Mouse (Mus musculus): Measurements from ENCODE around the gene Sstr5. TPM values are rescaled to one million over a fixed set of nuclear protein-coding genes. Genes with fewer than 3 reads are reported as not detected.

Sstr5 gene
- total RNA-seq (2014; fragmentation: Nextera tagmentation) (not detected in 2 replicates), total RNA-seq (2017) (not detected in 2 replicates)

- ATAC-seq (replicated peaks; ENCODE audit: low FRiP score, low TSS enrichment, poor library complexity, severe bottlenecking), result no peak
These were observed at the start of gene Sstr5 for GRCm38 (mm10) chr17:25497013-25497412. Gene Sstr5, minus strand, starts transcription at chr17:25497288.

- ATAC-seq (replicated peaks; ENCODE audit: low FRiP score, low TSS enrichment, poor library complexity, severe bottlenecking), result no peak
These were observed 44.7 kb upstream of the Sstr5 start for GRCm38 (mm10) chr17:25541768-25542167.

GRCm38 (mm10) chr17:25540731-25541130 lies 43.6 kb upstream of the Sstr5 start:
- ATAC-seq (replicated peaks; ENCODE audit: low FRiP score, low TSS enrichment, poor library complexity, severe bottlenecking), result no peak

- ATAC-seq (replicated peaks; ENCODE audit: low FRiP score, low TSS enrichment, poor library complexity, severe bottlenecking), result no peak
These were observed 42.1 kb upstream of the Sstr5 start for GRCm38 (mm10) chr17:25538945-25539875.

GRCm38 (mm10) chr17:25530357-25531022 lies 33.4 kb upstream of the Sstr5 start:
- no peak for ATAC-seq (replicated peaks; ENCODE audit: low FRiP score, low TSS enrichment, poor library complexity, severe bottlenecking)

- ATAC-seq (replicated peaks; ENCODE audit: low FRiP score, low TSS enrichment, poor library complexity, severe bottlenecking), result no peak
These were observed 25.0 kb upstream of the Sstr5 start for GRCm38 (mm10) chr17:25522080-25522479.

GRCm38 (mm10) chr17:25520492-25520891 lies 23.4 kb upstream of the Sstr5 start:
- ATAC-seq (replicated peaks; ENCODE audit: low FRiP score, low TSS enrichment, poor library complexity, severe bottlenecking), result no peak

GRCm38 (mm10) chr17:25519511-25519910 lies 22.4 kb upstream of the Sstr5 start:
- ATAC-seq (replicated peaks; ENCODE audit: low FRiP score, low TSS enrichment, poor library complexity, severe bottlenecking), result no peak

GRCm38 (mm10) chr17:25518144-25518543 lies 21.1 kb upstream of the Sstr5 start:
- no peak for ATAC-seq (replicated peaks; ENCODE audit: low FRiP score, low TSS enrichment, poor library complexity, severe bottlenecking)

- ATAC-seq (replicated peaks; ENCODE audit: low FRiP score, low TSS enrichment, poor library complexity, severe bottlenecking), result no peak
These were observed 19.2 kb upstream of the Sstr5 start for GRCm38 (mm10) chr17:25516315-25516714.

GRCm38 (mm10) chr17:25514055-25514454 lies 17.0 kb upstream of the Sstr5 start:
- no peak for ATAC-seq (replicated peaks; ENCODE audit: low FRiP score, low TSS enrichment, poor library complexity, severe bottlenecking)

GRCm38 (mm10) chr17:25511876-25512275 lies 14.8 kb upstream of the Sstr5 start:
- ATAC-seq (replicated peaks; ENCODE audit: low FRiP score, low TSS enrichment, poor library complexity, severe bottlenecking), result no peak

- ATAC-seq (replicated peaks; ENCODE audit: low FRiP score, low TSS enrichment, poor library complexity, severe bottlenecking), result no peak
These were observed 13.2 kb upstream of the Sstr5 start for GRCm38 (mm10) chr17:25510074-25510830.

GRCm38 (mm10) chr17:25508860-25509577 lies 11.9 kb upstream of the Sstr5 start:
- no peak for ATAC-seq (replicated peaks; ENCODE audit: low FRiP score, low TSS enrichment, poor library complexity, severe bottlenecking)

GRCm38 (mm10) chr17:25507799-25508198 lies 10.7 kb upstream of the Sstr5 start:
- peak; percentile 57; the same call in 1 of the 2 replicates for ATAC-seq (replicated peaks; ENCODE audit: low FRiP score, low TSS enrichment, poor library complexity, severe bottlenecking)

- ATAC-seq (replicated peaks; ENCODE audit: low FRiP score, low TSS enrichment, poor library complexity, severe bottlenecking), result no peak
These were observed 5.5 kb upstream of the Sstr5 start for GRCm38 (mm10) chr17:25502599-25502998.

- ATAC-seq (replicated peaks; ENCODE audit: low FRiP score, low TSS enrichment, poor library complexity, severe bottlenecking), result no peak
These were observed 15.0 kb downstream of the Sstr5 start for GRCm38 (mm10) chr17:25482092-25482491.

GRCm38 (mm10) chr17:25480820-25481219 lies 16.3 kb downstream of the Sstr5 start:
- no peak for ATAC-seq (replicated peaks; ENCODE audit: low FRiP score, low TSS enrichment, poor library complexity, severe bottlenecking)

GRCm38 (mm10) chr17:25480152-25480551 lies 16.9 kb downstream of the Sstr5 start:
- no peak for ATAC-seq (replicated peaks; ENCODE audit: low FRiP score, low TSS enrichment, poor library complexity, severe bottlenecking)

All from megakaryocyte-erythroid progenitor cell, adult 5-6 weeks (primary cell).